Mouse (Mus musculus): Measurements from ENCODE around the gene Fscn2. TPM values are rescaled to one million over a fixed set of nuclear protein-coding genes. Genes with fewer than 3 reads are reported as not detected.
"Not testable (repeated sequence)": the region's sequence is repeated elsewhere in the genome, so short reads cannot be mapped to it uniquely, and the experiment has no call there.

Fscn2 gene
- polyA plus RNA-seq, 1 experiment from 2014 or later, result 0.64 TPM

DNA sequence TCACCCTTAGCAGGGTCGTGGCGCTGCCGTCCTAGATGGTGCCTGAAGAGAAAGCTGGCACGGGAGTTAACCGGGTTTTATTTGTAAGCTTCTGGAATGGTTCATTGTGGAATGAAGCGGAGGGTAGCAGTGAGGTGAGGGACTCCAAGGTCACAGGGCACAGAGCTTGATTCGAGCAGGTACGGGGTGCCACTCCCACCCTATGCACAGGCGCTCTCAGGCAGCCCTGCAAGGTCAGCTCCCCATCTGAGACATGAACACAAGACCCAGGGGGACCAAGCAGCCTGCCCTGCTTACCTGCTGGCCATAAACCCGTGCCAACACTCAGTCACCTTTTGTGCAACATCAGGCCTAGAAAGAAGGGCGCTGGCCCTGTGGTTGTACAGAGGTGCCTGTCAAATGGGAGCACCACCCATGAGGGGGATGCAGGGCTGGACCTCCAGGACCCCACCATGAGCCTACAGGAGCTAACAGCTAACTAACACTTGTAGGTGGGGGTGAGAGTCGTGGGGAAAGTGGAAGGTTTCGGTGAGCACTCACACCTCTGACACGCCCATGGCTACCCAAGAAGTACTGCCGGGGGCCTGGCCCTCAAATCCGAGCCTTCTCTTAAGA lies 11.9 kb upstream of the Fscn2 start:
- Histone ChIP-seq H3K27ac (ENCODE audit: low read length) (peak overlapping the region; percentile 99), H3K27me3 (ENCODE audit: control insufficient read depth, insufficient read depth, low read depth, low read length) (no peaks in the 10 kb centered on the region)

DNA sequence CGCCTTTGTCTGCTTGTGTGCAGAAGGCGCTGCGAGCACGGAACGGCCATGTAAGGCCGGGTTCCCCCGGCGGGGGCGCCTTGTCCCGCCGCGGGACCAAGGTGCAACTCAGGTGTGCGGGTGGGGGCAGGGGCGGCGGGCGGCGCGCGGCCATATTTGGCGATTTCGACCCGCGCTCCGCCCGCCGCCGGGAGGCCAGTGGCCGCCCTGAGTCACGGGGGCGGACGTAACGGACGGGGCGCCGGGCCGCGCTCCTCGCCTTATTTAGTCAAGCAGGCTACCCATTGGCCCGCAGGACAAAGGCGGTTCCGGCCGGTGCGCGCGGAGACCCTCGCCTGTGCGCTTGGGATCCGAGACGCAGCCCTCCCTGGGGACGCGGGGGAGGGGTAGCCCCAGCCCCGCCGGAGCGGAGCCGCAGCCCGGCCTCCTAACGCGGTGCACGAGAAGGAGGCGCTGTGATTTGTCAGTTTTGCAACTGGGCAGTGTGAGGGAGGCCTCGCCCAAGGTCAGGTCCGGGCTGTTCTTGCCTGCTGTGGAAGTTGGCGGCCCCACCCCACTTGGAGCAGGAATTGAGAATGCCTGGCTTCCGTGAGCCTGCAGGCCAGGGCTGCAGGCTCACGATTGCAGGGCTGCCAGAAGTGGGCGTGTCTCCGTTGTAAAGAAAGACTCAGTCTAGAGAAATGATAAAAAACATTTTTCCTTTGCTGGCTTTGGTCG lies 11.2 kb upstream of the Fscn2 start:
- Histone ChIP-seq H3K4me3 (ENCODE audit: low read length) (peak overlapping the region; percentile 100), H3K4me1 (replicated peaks; ENCODE audit: control insufficient read depth, insufficient read depth, low read length) (peaks cover 37% of the 10 kb centered on the region), H3K36me3 (ENCODE audit: control insufficient read depth, insufficient read depth, low read length) (peaks cover 11% of the 10 kb centered on the region), H3K27me3 (ENCODE audit: control insufficient read depth, insufficient read depth, low read depth, low read length) (no peaks in the 10 kb centered on the region), H3K9me3 (ENCODE audit: control insufficient read depth, low read length) (no peaks in the 10 kb centered on the region), H3K9ac (ENCODE audit: low read length) (peak overlapping the region; percentile 97), H3K27ac (ENCODE audit: low read length) (peak overlapping the region; percentile 99), H3K4me2 (ENCODE audit: low read depth, low read length) (peak overlapping the region; percentile 92)
- ATAC-seq (ENCODE audit: low read depth), result peak; percentile 82
- under 1% methylated on average over 61 of the region's 68 CpGs for WGBS

More for the DNA sequence above, 11.9 kb upstream of the Fscn2 start:
- Histone ChIP-seq H3K4me1 (replicated peaks; ENCODE audit: control insufficient read depth, insufficient read depth, low read length) (peaks cover 36% of the 10 kb centered on the region), H3K9me3 (ENCODE audit: control insufficient read depth, low read length) (no peaks in the 10 kb centered on the region), H3K36me3 (ENCODE audit: control insufficient read depth, insufficient read depth, low read length) (peaks cover 14% of the 10 kb centered on the region), H3K4me3 (ENCODE audit: low read length) (peak overlapping the region; percentile 100), H3K9ac (ENCODE audit: low read length) (peak overlapping the region; percentile 97), H3K4me2 (ENCODE audit: low read depth, low read length) (peak overlapping the region; percentile 92)
- under 1% methylated on average over 16 of the region's 16 CpGs for WGBS
- peak; percentile 10 for ATAC-seq (ENCODE audit: low read depth)

GRCm38 (mm10) chr11:120350711-120351110 lies 10.6 kb upstream of the Fscn2 start:
- peaks cover 7% of the 10 kb centered on the region for H3K36me3 ChIP-seq (ENCODE audit: control insufficient read depth, insufficient read depth, low read length)
- peaks cover 37% of the 10 kb centered on the region for H3K4me1 ChIP-seq (replicated peaks; ENCODE audit: control insufficient read depth, insufficient read depth, low read length)
- H3K4me3 ChIP-seq (ENCODE audit: low read length), result peak overlapping the region; percentile 100
- no peak for ATAC-seq (ENCODE audit: low read depth)
- H3K4me2 ChIP-seq (ENCODE audit: low read depth, low read length), result peak overlapping the region; percentile 92
- H3K9ac ChIP-seq (ENCODE audit: low read length), result peak overlapping the region; percentile 97
- WGBS, result 12% methylated on average over 11 of the region's 11 CpGs
- H3K27ac ChIP-seq (ENCODE audit: low read length), result peak overlapping the region; percentile 99
- H3K9me3 ChIP-seq (ENCODE audit: control insufficient read depth, low read length), result no peaks in the 10 kb centered on the region
- H3K27me3 ChIP-seq (ENCODE audit: control insufficient read depth, insufficient read depth, low read depth, low read length), result no peaks in the 10 kb centered on the region

GRCm38 (mm10) chr11:120351250-120352092 lies 9.9 kb upstream of the Fscn2 start:
- Histone ChIP-seq H3K27me3 (ENCODE audit: control insufficient read depth, insufficient read depth, low read depth, low read length) (no peaks in the 10 kb centered on the region), H3K9me3 (ENCODE audit: control insufficient read depth, low read length) (no peaks in the 10 kb centered on the region), H3K27ac (ENCODE audit: low read length) (peak overlapping the region; percentile 99), H3K36me3 (ENCODE audit: control insufficient read depth, insufficient read depth, low read length) (peaks cover 5% of the 10 kb centered on the region), H3K9ac (ENCODE audit: low read length) (peak overlapping the region; percentile 37), H3K4me2 (ENCODE audit: low read depth, low read length) (peak overlapping the region; percentile 92; the same call in 1 of the 2 replicates), H3K4me1 (replicated peaks; ENCODE audit: control insufficient read depth, insufficient read depth, low read length) (peaks cover 41% of the 10 kb centered on the region), H3K4me3 (ENCODE audit: low read length) (no peak overlapping the region)
- 75% methylated on average over 10 of the region's 10 CpGs for whole genome bisulfite sequencing
- ATAC-seq (ENCODE audit: low read depth), result no peak

- H3K9ac ChIP-seq (ENCODE audit: low read length); H3K27me3 ChIP-seq (ENCODE audit: control insufficient read depth, insufficient read depth, low read depth, low read length); H3K4me2 ChIP-seq (ENCODE audit: low read depth, low read length); H3K4me3 ChIP-seq (ENCODE audit: low read length); H3K36me3 ChIP-seq (ENCODE audit: control insufficient read depth, insufficient read depth, low read length); ATAC-seq (ENCODE audit: low read depth); H3K9me3 ChIP-seq (ENCODE audit: control insufficient read depth, low read length): not testable (repeated sequence)
- H3K4me1 ChIP-seq (replicated peaks; ENCODE audit: control insufficient read depth, insufficient read depth, low read length), result peaks cover 41% of the 10 kb centered on the region
- peak overlapping the region; percentile 99 for H3K27ac ChIP-seq (ENCODE audit: low read length)
- WGBS, result 79% methylated on average over 5 of the region's 5 CpGs
Measured at GRCm38 (mm10) chr11:120352093-120352350, 9.3 kb upstream of the Fscn2 start.

- 38% methylated on average over 13 of the region's 13 CpGs for WGBS
- Histone ChIP-seq H3K36me3 (ENCODE audit: control insufficient read depth, insufficient read depth, low read length) (no peaks in the 10 kb centered on the region; the same call in 1 of the 2 replicates), H3K4me3 (ENCODE audit: low read length) (no peak overlapping the region), H3K27me3 (ENCODE audit: control insufficient read depth, insufficient read depth, low read depth, low read length) (no peaks in the 10 kb centered on the region), H3K9me3 (ENCODE audit: control insufficient read depth, low read length) (no peaks in the 10 kb centered on the region), H3K9ac (ENCODE audit: low read length) (peak overlapping the region; percentile 59), H3K4me1 (replicated peaks; ENCODE audit: control insufficient read depth, insufficient read depth, low read length) (peaks cover 47% of the 10 kb centered on the region), H3K27ac (ENCODE audit: low read length) (peak overlapping the region; percentile 99), H3K4me2 (ENCODE audit: low read depth, low read length) (no peak overlapping the region)
- ATAC-seq (ENCODE audit: low read depth), result no peak
Measured at GRCm38 (mm10) chr11:120352571-120353290, 8.6 kb upstream of the Fscn2 start.

DNA sequence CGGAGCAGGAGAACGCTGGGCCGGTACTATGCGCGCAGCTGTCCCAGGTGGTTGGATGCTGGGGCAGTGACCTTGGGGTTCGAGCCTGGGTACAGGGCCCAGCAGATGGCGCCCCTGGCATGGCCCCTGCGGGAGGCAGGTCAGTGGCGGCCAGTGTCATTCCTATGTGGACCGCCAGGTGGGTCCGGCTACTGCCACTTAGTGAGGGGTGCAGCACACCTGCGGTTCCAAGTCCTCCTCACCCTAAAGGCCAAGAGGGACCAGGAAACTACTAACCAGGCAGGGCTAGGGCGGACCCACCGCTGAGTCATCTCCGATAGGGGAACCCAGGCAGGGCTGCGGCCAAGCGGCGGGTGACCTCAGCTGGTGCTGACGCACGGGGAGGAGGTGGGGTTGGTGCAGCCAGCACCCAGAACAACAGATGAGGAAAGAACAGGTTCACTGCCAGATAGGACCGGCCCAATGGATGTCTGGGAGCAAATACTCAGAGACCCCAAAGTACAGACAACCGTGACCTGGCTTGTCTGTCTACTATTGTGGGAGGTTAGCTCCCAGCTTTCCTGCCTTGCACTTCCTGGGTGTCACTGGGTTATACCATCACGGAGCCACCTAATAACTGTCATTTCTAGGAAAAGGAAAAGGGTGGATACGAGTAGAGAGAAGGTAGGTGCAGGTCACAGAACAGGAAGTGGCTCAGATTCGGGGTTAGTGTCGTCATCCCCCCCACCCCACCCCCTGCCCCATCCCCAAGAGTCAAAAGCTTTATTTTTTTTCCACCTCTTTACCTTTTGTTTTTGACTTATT lies 7.6 kb upstream of the Fscn2 start:
- H3K27me3 ChIP-seq (ENCODE audit: control insufficient read depth, insufficient read depth, low read depth, low read length), result no peaks in the 10 kb centered on the region
- 22% methylated on average over 26 of the region's 26 CpGs for WGBS
- peak overlapping the region; percentile 46; the same call in 1 of the 2 replicates for H3K9ac ChIP-seq (ENCODE audit: low read length)
- H3K9me3 ChIP-seq (ENCODE audit: control insufficient read depth, low read length), result no peaks in the 10 kb centered on the region
- peak overlapping the region; percentile 35 for H3K4me2 ChIP-seq (ENCODE audit: low read depth, low read length)
- no peaks in the 10 kb centered on the region; the same call in 1 of the 2 replicates for H3K36me3 ChIP-seq (ENCODE audit: control insufficient read depth, insufficient read depth, low read length)
- peak overlapping the region; percentile 99 for H3K27ac ChIP-seq (ENCODE audit: low read length)
- peak overlapping the region; percentile 19; the same call in 1 of the 2 replicates for H3K4me3 ChIP-seq (ENCODE audit: low read length)
- H3K4me1 ChIP-seq (replicated peaks; ENCODE audit: control insufficient read depth, insufficient read depth, low read length), result peaks cover 57% of the 10 kb centered on the region
- ATAC-seq (ENCODE audit: low read depth), result no peak
